Mouse (Mus musculus): ENCODE results near the gene Fcgr4.
"Not testable (repeated sequence)": the region's sequence is repeated elsewhere in the genome, so short reads cannot be mapped to it uniquely, and the experiment has no call there.

Gene Fcgr4

GRCm38 (mm10) chr1:171018737-171019136 lies at the start of gene Fcgr4:
Gene Fcgr4 (plus strand): TSS chr1:171018920.
- DNase-seq: no peak

DNA sequence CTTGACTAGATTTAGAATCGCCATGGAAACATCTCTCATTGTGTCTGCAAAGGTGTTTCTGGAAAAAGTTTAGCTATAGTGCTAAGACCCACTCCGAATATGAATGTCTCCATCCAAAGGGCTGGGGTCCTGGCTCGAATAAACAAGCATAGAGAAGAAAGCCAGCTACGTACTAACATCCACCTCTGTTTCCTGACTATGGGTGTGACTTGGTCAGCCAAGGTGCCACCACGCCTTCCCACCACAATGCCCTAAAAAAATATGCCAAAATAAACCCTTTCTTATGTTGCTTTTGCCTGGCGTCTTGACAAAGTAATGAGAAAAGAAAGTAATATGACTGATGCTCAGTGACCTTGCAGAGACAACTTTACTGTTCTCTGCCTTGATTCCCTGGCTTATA lies 46.2 kb upstream of the Fcgr4 start:
- no peak for DNase-seq

DNA sequence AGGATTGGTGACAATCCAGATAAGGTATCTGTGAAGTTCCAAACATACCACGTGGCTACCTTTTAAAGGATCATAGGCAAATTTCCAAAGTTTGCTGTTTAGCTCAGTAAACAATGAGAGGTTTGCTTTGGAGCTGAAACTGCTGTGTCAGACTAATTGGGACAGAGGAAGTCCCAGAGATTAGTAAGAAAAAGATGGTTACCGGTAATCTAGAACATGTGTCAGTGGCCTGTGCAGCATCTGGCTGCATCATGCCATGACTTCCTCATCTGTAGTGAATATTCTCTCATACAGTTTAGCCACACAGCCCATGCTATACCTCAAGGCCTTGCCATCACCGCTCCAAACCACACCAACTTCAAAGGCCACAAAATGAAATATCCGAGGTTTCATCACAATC lies 45.8 kb upstream of the Fcgr4 start:
- DNase-seq: no peak

GRCm38 (mm10) chr1:170974171-170974570 lies 44.5 kb upstream of the Fcgr4 start:
- DNase-seq: no peak

DNA sequence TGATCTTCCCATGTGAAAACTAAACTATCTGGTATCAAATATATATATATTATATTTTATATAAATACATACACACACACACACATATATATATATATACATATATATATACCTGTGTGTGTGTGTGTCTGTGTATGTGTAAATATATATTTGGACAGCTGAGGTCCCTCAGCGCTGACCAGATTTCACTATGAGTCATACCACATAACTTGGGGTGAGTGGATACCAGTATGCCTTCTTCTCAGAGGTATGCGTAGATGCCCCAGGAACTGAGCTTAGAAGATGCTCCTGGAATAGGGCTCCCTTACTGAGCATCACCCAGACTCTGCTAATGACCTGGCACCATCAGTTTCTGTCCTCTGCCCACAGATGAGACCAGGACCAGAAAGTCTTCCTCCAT lies 44.0 kb upstream of the Fcgr4 start:
- no peak for DNase-seq

DNA sequence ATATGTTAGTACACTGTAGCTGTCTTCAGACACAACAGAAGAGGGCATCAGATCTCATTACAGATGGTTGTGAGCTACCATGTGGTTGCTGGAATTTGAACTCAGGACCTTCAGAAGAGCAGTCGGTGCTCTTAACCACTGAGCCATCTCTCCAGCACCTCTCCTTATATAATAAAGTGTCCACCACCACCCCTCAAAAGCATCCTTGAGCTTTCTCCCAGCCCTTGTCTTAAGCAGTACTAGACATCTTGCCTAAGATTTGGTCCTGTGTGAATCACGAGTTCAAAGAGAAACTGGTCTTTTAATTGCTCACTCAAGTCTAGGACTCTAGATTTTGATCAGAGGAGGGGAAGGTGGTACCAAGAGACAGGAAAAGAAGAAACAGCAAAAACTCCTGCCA lies 43.4 kb upstream of the Fcgr4 start:
- not testable (repeated sequence) for DNase-seq

DNA sequence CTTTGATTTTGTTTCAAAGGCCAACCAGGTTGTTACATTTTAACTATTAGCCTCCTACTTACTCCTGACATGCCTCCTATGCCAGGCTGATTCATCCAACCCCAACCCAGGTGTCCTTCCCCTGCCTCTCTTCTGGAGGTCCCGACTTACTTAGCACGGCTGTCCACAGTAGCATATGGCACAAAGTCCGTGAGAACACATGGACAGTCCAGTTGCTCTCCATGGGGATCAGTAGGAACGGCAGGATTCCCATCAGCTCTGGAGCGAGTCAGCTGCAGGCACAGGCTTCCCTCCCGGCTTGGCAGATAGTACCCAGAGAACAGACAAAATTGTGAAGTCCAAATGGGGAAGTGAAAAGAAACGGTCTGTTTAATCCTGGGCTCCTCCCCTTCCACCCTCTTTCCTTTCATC lies 43.0 kb upstream of the Fcgr4 start:
- no peak for DNase-seq

DNA sequence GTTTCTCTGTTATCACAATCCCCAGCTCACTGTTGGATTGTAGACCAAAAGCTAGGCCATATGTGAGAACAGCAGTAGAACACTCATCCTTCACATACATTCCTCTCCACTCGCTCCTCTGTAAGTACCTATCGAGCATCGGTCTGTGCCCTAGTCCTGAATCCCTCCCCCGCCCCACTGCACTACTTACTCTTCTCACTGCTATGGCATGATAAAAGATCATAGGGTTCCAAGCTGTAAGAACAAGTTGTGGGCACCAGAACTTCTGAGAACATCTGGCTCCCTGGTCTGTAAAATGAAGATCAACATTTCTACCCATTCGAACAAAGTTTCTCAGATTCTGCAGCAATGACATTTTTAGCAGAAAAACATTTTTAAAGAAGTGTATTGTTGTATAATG lies 42.3 kb upstream of the Fcgr4 start, which contains the start of gene Fcgr2b:
Gene Fcgr2b (minus strand): TSS at position 101 of the 400 bp plus-strand sequence.
- DNase-seq: no peak

DNA sequence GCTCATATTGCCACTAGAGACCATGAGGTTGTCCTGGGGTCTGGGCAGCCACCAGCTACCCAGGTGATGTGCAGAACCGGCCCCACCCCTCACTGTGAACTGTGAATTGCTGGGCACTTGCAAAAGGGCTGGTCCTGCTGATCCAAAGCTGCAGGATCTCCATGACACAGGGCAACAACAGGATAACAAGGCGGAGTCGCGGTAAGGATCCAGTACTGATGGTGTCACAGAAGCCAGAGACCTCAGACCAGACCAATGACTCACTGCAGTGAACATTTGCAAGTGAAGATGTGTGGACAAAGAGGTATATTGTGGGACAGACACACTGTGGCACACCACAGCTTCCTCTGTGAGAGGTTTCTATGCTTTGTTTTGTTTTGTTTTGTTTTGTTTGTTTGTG lies 40.1 kb upstream of the Fcgr4 start:
- no peak for DNase-seq

DNA sequence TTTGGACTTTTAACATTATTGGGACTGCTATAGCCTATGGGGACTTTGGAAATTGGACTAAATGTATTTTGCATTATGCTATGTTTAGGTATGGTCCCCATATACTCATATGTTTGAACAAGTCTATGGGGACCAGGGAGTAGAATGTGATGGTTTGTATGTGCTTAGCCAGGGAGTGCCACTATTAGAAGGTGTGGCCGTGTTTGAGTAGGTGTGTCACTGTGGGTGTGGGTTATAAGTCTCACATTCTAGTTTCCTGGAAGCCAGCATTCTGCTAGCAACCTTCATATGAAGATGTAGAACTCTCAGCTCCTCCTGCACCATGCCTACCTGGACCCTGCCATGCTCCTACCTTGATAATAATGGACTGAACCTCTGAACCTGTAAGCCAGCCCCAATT lies 37.0 kb upstream of the Fcgr4 start:
- DNase-seq: not testable (repeated sequence)

DNA sequence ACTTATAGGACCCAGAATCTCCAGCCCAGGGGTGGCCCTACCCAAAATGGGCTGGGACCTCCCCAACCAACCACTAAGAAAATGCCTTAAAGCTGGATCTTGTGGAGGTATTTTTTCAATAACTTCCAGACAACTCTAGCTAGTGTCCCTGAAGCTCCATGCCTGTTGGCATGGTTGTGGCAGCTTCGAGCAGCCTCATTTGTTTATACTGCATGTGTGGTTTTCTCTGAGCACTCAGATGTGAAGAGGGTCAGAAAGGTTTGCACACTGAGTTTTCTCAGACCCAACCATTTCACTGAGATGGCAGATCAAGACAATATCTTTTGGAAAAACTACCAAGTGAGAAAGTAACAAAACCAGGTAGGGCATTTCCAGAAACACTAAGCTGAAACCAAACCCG lies 36.4 kb upstream of the Fcgr4 start:
- no peak for DNase-seq

DNA sequence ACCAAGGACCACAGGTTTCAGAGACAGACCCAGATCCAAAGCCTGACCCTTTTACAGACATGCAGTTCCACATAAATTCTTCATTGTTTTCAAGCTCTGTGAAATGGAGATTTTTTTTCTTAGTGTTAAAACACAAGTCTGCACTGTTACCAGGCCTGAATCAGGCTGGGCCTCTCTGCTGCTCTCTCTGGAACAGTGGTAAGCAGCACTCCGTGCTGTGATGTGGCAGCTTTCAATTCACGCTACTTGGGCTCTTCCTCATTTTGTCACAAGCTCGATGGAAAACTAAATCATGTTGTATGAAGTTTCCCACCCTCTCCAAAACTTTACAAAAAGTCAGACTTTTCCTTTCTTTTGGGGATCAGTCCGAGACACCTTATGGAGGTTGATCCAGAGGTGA lies 35.7 kb upstream of the Fcgr4 start:
- no peak for DNase-seq

DNA sequence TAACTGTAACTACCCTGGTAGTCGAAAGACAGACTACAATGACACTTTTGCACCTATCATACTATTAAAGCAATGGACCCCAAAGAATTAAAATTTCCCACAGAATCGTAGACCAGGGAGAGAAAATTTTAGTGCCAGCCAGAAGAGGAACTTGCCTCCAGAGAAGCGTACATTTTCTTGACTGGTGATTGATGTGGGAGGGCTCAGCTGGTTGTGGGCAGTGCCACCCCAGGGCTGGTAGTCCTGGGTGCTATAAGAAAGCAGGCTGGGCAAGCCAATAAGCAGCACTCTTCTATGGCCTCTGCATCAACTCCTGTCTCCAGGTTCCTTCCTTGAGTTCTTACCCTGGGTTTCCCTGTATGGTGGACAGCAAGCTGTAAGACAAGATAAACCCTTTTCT lies 33.6 kb upstream of the Fcgr4 start:
- DNase-seq: no peak

DNA sequence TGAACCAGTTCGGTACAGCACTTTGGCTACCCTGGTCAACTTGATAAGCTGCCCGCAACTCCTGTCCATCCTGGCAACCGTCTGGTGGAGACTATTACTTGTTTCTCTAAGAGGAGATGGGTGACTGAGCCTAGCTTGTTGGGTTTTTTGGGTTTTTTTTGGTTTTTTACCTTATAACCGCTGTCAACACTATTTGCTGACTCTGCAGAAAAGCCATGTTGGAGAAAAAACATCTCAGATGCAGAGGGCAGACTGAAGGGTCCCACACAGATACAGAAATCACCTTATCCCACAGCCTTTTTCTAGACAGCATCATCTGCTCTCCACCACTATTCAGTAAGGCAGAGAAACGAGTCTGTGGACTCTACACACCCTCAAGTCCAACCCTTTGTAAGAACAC lies 32.9 kb upstream of the Fcgr4 start:
- no peak for DNase-seq

GRCm38 (mm10) chr1:170989656-170990055 lies 29.1 kb upstream of the Fcgr4 start:
- DNase-seq: no peak

DNA sequence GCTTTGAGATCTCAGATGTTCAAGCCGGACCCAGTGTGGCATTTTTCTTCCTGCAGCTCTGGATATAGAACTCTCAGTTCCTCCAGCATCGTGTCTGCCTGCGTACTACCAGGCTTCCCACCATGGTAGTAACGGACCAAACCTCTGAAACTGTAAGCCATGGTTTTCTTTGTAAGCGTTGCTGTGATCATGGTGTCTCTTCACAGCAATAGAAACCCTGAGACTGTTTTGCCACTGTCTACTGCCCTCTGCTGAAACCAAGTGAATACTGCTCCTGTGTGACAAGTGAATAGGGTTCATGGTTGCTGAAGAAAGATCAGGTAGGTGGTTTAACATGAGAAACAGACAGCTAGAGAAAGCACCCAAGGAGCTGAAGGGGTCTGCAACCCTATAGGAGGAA lies 26.2 kb upstream of the Fcgr4 start:
- DNase-seq: peak; percentile 49

- DNase-seq: no peak
These were observed 22.7 kb upstream of the Fcgr4 start for GRCm38 (mm10) chr1:170996034-170996433.

GRCm38 (mm10) chr1:170996753-170997152 lies 22.0 kb upstream of the Fcgr4 start:
- DNase-seq: peak; percentile 74

DNA sequence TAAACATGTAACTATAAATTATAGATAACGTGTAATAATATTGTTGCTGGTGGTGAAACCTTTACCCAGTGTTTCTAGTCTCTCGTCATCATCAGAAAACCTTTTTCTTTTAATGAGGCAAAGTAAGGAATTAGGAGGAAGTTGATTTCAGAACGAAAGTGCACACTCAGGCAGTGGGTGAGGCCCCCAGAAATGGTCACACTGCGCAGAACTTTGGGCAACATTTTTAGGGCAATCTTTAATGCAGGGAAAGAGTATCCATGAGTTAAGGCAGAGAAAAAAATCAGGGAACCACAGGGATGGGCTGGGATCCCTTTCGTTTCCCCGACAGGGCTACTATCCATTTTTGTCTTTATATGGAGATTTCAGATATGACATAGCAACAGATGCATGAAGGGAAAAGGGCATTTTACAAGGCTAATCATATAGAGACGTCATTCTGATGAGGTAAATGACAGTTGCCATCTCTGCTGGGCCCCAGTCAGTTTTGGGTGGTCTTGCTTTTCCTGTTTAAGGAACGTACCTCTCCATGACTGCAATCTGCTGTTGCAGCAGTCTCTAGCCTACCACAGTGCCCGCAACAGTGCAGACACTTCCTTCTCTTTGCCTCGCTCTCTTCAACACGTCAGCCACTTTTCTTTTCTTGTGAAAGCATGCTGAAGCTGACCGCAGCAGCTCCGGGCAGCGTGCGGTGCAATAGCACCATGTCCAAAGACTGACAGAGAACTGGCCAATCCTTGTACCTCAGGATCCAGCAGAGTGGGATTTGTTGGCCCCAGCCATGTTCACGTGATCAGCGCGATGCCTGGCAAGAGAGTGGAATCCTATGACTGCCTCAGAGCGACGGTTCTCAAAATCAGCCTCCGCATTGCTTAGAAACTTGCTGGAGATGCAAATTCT lies 20.7 kb upstream of the Fcgr4 start:
- peak; percentile 52 for DNase-seq

DNA sequence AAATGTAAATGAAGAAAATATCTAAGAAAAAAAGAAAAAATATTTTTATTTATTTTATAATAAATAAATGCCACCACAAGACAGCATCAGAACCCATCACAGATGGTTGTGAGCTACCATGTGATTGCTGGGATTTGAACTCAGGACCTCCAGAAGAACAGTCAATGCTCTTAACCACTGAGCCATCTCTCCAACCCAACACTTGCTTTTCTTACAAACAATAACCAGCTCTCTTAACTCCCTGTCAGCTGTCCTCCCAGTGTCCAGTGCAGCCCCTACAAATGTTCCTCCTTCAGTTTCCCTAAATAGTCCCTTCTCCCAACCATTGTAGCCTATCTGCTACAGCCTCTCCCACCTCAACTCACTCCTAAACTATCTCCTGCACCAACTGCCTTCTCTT lies 18.9 kb upstream of the Fcgr4 start:
- DNase-seq: no peak

GRCm38 (mm10) chr1:171005081-171005480 lies 13.6 kb upstream of the Fcgr4 start:
- no peak for DNase-seq

DNA sequence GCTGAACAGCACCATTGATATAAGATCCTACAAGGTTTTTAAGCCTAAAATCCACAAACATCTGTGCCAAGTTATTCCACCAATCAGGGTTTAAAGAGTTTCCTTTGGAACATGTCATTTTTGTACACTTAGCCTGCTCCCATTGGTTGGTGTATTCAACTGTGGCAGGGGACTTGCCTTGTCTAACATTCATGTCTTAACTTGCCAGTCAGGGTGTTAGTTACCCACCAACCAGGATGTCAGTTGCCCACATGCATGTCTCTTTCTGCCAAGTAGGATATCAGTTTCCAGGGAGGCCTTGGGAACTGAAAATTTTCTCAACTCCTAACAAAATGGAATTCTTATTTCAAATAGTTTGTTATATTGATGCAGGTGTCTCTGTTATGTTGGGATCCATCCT lies 13.1 kb upstream of the Fcgr4 start:
- no peak for DNase-seq

DNA sequence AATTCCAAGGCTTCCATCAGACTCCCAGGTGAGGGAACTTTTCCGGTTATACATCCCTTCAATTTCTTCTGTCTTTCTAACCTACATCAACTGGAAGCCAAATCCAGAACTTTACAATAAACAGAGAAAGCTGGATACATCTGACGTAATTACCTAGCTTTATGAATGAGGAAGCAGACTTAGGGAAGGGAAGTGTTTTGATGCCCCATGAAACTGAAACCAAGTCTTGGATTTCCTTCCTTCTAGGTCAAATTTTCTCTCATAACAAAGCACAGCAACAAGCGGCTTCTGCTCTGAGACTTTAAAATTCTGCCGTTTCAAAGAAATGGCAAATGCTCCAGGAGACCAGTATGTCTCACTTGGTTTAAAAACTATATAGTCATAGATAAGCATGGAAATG lies 12.4 kb upstream of the Fcgr4 start:
- DNase-seq: no peak

DNA sequence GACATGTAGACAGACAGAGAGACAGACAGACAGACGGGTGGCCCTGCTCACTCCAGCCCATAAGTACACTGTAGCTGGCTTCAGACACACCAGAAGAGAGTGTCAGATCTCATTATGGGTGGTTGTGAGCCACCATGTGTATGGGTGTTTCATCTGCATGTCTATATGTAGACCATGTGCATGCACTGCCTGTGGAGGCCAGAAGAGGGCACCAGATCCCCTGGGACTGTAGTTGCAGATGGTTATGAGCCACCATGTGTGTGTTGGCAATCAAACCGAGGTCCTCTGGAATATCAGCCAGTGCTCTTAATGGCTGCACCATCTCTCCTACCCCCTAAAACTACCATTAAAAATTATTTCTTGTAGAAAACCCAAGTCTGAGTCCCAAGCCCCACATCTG lies 11.8 kb upstream of the Fcgr4 start:
- DNase-seq: no peak

- no peak for DNase-seq
These were observed 7.0 kb upstream of the Fcgr4 start for GRCm38 (mm10) chr1:171011733-171012132.

Measured in lung, postnatal 10 days (tissue).